Mouse (Mus musculus): Measurements from ENCODE around the gene Cmbl. TPM values are rescaled to one million over a fixed set of nuclear protein-coding genes. Genes with fewer than 3 reads are reported as not detected.
A peak's percentile ranks its signal among the peaks of the same experiment; 100 is the strongest.

Cmbl gene
- polyA plus RNA-seq, 1 experiment from 2014 or later, result 5.3 TPM

- peak overlapping the region; percentile 90 for H3K4me3 ChIP-seq (replicated peaks)
- peaks cover 6% of the 10 kb centered on the region for H3K36me3 ChIP-seq
- H3K27me3 ChIP-seq, result no peaks in the 10 kb centered on the region
- H3K4me2 ChIP-seq, result peak overlapping the region; percentile 79
- WGBS (ENCODE audit: insufficient replicate concordance), result 87% methylated on average over 13 of the region's 13 CpGs
- DNase-seq (no peak), ATAC-seq (ENCODE audit: low read depth) (no peak)
- no peaks in the 10 kb centered on the region for H3K9me3 ChIP-seq (replicated peaks)
- no peak overlapping the region for H3K27ac ChIP-seq
- H3K4me1 ChIP-seq (replicated peaks), result peaks cover 49% of the 10 kb centered on the region
- H3K9ac ChIP-seq, result peak overlapping the region; percentile 93
Observed at GRCm38 (mm10) chr15:31603113-31603512, 37.9 kb downstream of the Cmbl start.

DNA sequence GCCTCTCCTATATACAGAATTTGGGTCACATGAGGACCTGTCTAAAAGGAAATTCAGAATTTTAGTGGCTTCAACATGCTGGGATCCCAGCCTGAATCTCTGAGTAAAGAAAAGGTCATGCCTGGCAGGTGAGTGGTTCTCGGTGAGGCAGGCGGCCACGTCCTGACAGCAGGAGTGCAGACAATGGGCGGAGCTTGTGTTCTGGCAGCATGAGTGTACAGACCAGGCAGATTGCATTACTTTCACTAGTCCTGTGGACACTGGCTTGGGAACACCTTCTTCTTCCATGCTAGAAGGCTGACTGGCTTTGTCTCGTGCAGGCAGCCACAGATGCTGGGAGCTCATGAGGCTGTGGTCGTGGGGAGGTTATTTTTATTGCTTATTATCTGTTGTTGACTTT lies 41.6 kb downstream of the Cmbl start:
- DNase-seq (no peak), ATAC-seq (ENCODE audit: low read depth) (no peak)
- whole genome bisulfite sequencing (ENCODE audit: insufficient replicate concordance), result 62% methylated on average over 6 of the region's 6 CpGs
- Histone ChIP-seq H3K4me3 (replicated peaks) (no peak overlapping the region), H3K9me3 (replicated peaks) (no peaks in the 10 kb centered on the region), H3K27ac (no peak overlapping the region; the same call in 1 of the 2 replicates), H3K4me2 (no peak overlapping the region), H3K36me3 (peaks cover 13% of the 10 kb centered on the region), H3K27me3 (no peaks in the 10 kb centered on the region), H3K9ac (no peak overlapping the region), H3K4me1 (replicated peaks) (peaks cover 19% of the 10 kb centered on the region)

- ATAC-seq (ENCODE audit: low read depth), result no peak
- peaks cover 18% of the 10 kb centered on the region for H3K36me3 ChIP-seq
- no peak overlapping the region for H3K4me2 ChIP-seq
- DNase-seq, result no peak
- no peak overlapping the region for H3K27ac ChIP-seq
- no peak overlapping the region for H3K9ac ChIP-seq
- no peaks in the 10 kb centered on the region for H3K27me3 ChIP-seq
- 73% methylated on average over 3 of the region's 3 CpGs for WGBS (ENCODE audit: insufficient replicate concordance)
- no peaks in the 10 kb centered on the region for H3K9me3 ChIP-seq (replicated peaks)
- H3K4me1 ChIP-seq (replicated peaks), result peaks cover 10% of the 10 kb centered on the region
- no peak overlapping the region for H3K4me3 ChIP-seq (replicated peaks)
Observed at GRCm38 (mm10) chr15:31611027-31611426, 45.8 kb downstream of the Cmbl start.

GRCm38 (mm10) chr15:31611976-31612375 lies 46.8 kb downstream of the Cmbl start:
- Histone ChIP-seq H3K4me2 (no peak overlapping the region), H3K9me3 (replicated peaks) (no peaks in the 10 kb centered on the region), H3K9ac (no peak overlapping the region), H3K4me1 (replicated peaks) (peaks cover 4% of the 10 kb centered on the region), H3K27me3 (no peaks in the 10 kb centered on the region), H3K36me3 (peaks cover 23% of the 10 kb centered on the region), H3K4me3 (replicated peaks) (no peak overlapping the region), H3K27ac (no peak overlapping the region)
- no peak for DNase-seq
- ATAC-seq (ENCODE audit: low read depth), result no peak
- WGBS (ENCODE audit: insufficient replicate concordance), result 73% methylated on average over 4 of the region's 4 CpGs

GRCm38 (mm10) chr15:31613826-31614453 lies 48.8 kb downstream of the Cmbl start:
- H3K27me3 ChIP-seq, result no peaks in the 10 kb centered on the region

DNA sequence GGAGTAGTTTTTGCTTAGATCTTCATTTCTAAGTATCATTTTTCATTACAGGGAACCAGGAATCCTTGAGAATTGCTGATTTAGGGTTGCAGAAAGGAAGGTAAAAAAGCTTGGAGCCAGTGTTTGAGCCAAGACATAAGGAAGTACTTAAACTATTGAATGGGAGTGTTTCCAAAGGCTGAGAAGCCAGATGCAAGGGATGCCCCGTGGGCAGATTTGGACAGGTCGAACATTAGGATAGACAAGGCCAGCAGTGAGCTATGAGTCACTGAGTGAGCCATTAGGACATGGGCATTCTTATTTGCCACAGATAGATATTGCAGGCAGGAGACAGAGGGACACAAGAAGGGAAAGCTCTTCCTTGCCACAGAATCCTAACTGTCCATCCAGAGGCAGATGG lies 49.5 kb downstream of the Cmbl start:
- Histone ChIP-seq H3K9ac (no peak overlapping the region), H3K9me3 (replicated peaks) (no peaks in the 10 kb centered on the region), H3K27ac (no peak overlapping the region), H3K4me2 (no peak overlapping the region), H3K27me3 (no peaks in the 10 kb centered on the region), H3K36me3 (peaks cover 40% of the 10 kb centered on the region), H3K4me3 (replicated peaks) (no peak overlapping the region), H3K4me1 (replicated peaks) (no peaks in the 10 kb centered on the region)
- no peak for ATAC-seq (ENCODE audit: low read depth)
- WGBS (ENCODE audit: insufficient replicate concordance), result 74% methylated on average over 2 of the region's 2 CpGs
- no peak for DNase-seq

More at GRCm38 (mm10) chr15:31613826-31614453, 48.8 kb downstream of the Cmbl start:
- no peak for DNase-seq
- Histone ChIP-seq H3K4me2 (no peak overlapping the region), H3K4me1 (replicated peaks) (no peaks in the 10 kb centered on the region), H3K36me3 (peaks cover 40% of the 10 kb centered on the region), H3K9me3 (replicated peaks) (no peaks in the 10 kb centered on the region), H3K27ac (no peak overlapping the region), H3K4me3 (replicated peaks) (no peak overlapping the region), H3K9ac (no peak overlapping the region)
- ATAC-seq (ENCODE audit: low read depth), result no peak
- 65% methylated on average over 6 of the region's 6 CpGs for WGBS (ENCODE audit: insufficient replicate concordance)

DNA sequence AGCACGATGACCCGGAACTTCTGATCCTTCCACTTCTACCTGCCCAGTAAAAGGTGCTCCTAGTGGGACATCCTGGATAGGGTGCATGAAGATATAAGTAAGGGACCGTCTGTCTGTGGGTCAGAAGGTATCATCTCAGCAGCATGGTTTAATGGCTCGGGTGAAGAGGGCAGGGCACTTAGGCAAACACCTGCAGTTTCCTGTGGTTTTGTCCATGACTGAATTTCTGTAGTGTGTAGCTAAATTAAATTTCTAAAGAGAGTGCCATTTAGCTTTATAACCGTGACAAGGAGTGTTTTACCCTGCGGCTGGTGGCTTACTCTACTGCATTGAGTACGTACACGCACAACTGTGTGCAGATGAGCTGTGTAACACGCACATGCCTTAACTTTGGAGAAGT lies 52.1 kb downstream of the Cmbl start:
- Histone ChIP-seq H3K27me3 (no peaks in the 10 kb centered on the region), H3K9ac (no peak overlapping the region), H3K4me3 (replicated peaks) (no peak overlapping the region), H3K27ac (no peak overlapping the region), H3K4me2 (no peak overlapping the region), H3K4me1 (replicated peaks) (no peaks in the 10 kb centered on the region), H3K36me3 (peaks cover 46% of the 10 kb centered on the region), H3K9me3 (replicated peaks) (no peaks in the 10 kb centered on the region)
- no peak for DNase-seq
- ATAC-seq (ENCODE audit: low read depth), result no peak
- 87% methylated on average over 9 of the region's 9 CpGs for WGBS (ENCODE audit: insufficient replicate concordance)

- ATAC-seq (ENCODE audit: low read depth) (no peak), DNase-seq (no peak)
- Histone ChIP-seq H3K27ac (no peak overlapping the region), H3K9ac (no peak overlapping the region), H3K4me2 (no peak overlapping the region), H3K4me3 (replicated peaks) (no peak overlapping the region), H3K4me1 (replicated peaks) (no peaks in the 10 kb centered on the region), H3K27me3 (no peaks in the 10 kb centered on the region), H3K9me3 (replicated peaks) (no peaks in the 10 kb centered on the region), H3K36me3 (peaks cover 39% of the 10 kb centered on the region)
- WGBS (ENCODE audit: insufficient replicate concordance), result 79% methylated on average over 8 of the region's 8 CpGs
Observed at GRCm38 (mm10) chr15:31619521-31619920, 54.3 kb downstream of the Cmbl start.

DNA sequence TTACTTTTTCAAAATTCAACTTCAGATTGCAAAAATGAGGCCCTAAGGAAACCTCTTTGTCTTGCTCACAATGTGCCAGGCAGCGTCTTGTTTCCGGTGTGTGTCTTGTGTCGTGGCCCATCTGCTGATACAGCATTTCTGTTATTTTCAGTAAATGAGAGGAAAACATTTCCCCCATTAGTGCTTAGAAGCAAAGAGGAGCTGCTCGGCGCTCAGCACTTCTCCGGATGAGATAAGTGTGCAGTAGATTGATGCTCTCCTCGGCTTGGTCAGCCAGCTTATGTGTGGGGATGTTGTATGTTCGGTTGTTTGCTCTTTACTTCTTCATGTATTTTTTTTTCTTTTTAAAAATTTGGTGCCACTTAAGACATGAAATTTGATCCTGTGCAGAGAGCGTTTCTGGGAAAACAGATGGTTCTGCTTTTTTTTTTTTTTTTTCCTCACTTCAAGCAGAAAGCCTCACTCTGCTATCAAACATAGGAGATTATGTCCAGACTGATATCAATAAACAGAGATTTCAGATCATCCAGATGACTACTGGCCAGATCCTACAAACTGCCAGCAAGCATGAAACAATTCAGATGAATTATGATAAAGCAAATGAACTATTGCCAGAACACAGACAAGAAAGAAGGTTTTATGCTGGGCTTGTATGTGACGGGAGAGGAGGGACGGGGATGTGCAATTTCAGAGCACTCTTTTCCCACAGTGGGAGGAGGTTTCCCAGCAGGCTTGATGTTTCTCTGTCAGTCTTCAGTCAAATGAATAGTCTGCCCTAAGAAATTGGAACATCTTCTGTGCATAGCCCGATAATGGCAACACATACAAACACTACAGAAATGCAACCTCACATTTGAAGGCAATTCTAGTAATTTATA lies 62.3 kb downstream of the Cmbl start:
- H3K27ac ChIP-seq, result no peak overlapping the region
- no peaks in the 10 kb centered on the region for H3K4me1 ChIP-seq (replicated peaks)
- ATAC-seq (ENCODE audit: low read depth) (no peak), DNase-seq (no peak)
- no peaks in the 10 kb centered on the region for H3K9me3 ChIP-seq (replicated peaks)
- WGBS (ENCODE audit: insufficient replicate concordance), result 51% methylated on average over 12 of the region's 12 CpGs
- no peak overlapping the region for H3K9ac ChIP-seq
- no peaks in the 10 kb centered on the region for H3K27me3 ChIP-seq
- no peak overlapping the region for H3K4me2 ChIP-seq
- no peak overlapping the region for H3K4me3 ChIP-seq (replicated peaks)
- H3K36me3 ChIP-seq, result no peaks in the 10 kb centered on the region

DNA sequence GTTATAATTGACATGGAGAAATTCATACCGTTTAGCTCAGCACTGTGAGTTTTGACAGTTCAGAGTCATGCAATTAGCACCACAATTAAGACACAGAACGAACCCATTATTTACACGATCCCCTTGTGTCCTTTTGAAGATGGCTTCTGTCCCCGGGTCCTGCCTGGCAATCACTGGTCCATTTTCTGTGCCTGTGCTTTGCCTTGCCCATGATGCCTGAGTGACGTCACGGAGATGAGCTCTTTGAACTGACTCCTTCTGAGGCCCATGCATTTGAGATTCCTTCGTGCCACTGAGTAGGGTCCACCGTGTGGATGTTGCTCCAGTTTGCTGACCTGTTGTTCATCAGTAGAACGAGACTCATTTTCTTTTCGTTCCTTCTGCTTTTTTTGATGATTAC lies 63.0 kb downstream of the Cmbl start:
- ATAC-seq (ENCODE audit: low read depth), result no peak
- Histone ChIP-seq H3K4me3 (replicated peaks) (no peak overlapping the region), H3K27ac (no peak overlapping the region), H3K27me3 (no peaks in the 10 kb centered on the region), H3K9ac (no peak overlapping the region), H3K36me3 (no peaks in the 10 kb centered on the region), H3K9me3 (replicated peaks) (no peaks in the 10 kb centered on the region), H3K4me2 (no peak overlapping the region), H3K4me1 (replicated peaks) (no peaks in the 10 kb centered on the region)
- 70% methylated on average over 10 of the region's 10 CpGs for WGBS (ENCODE audit: insufficient replicate concordance)
- DNase-seq, result no peak

DNA sequence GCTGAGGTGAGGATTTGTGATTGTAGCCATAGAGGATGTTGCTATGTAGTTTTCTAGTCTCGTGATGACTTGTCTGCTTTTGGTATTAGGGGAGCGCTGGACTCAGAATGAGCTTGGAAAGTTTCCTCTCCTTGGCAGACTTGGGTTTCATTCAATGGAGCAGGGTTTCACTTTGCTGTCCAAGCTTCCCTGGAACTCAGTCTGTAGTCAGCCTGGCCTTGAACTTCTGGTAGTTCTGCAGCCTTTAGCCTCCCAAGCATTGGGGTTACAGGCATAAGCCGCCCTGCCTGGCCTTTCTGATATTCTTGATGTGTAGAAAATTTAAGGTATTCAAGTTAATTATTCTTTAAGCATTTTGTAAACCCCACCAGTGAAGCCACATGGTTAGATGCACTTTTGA lies 64.4 kb downstream of the Cmbl start:
- DNase-seq, result no peak
- Histone ChIP-seq H3K9me3 (replicated peaks) (no peaks in the 10 kb centered on the region), H3K27ac (no peak overlapping the region), H3K27me3 (no peaks in the 10 kb centered on the region), H3K36me3 (no peaks in the 10 kb centered on the region), H3K4me2 (no peak overlapping the region), H3K9ac (no peak overlapping the region), H3K4me3 (replicated peaks) (no peak overlapping the region), H3K4me1 (replicated peaks) (no peaks in the 10 kb centered on the region)
- WGBS (ENCODE audit: insufficient replicate concordance), result 71% methylated on average over 3 of the region's 3 CpGs
- no peak for ATAC-seq (ENCODE audit: low read depth)
